Mouse (Mus musculus) kidney, adult 2 months (tissue): Measurements from ENCODE around the gene Tmem176a.

Experiments used
- CTCF ChIP-seq: fragments of 200-500 bp; conservative IDR thresholded peaks from 2 replicates; pipeline ENCODE4 v1.5.1; 2011; ENCODE audit warnings: low read depth, mild to moderate bottlenecking, control low read depth, low read length, moderate library complexity, mixed read lengths; ENCODE audit not compliant: insufficient read depth, insufficient read length
- POLR2A ChIP-seq: fragments of 200-500 bp; IDR thresholded peaks from one replicate; pipeline ENCODE4 v1.6.1; 2011; ENCODE audit warnings: low read depth, low read length, control low read depth

- TF ChIP-seq POLR2A (no peak), CTCF (no peak)
Measured at GRCm38 (mm10) chr6:48860851-48861250, 20.1 kb downstream of the Tmem176a start.
